Mouse (Mus musculus) heart, adult 2 months (tissue): ENCODE measurements at regions not wholly inside any gene's neighbourhood (a gene's known extent, or its start where the extent isn't known, plus 50 kb on each side); places are given as distances from the start of the nearest gene placed in this dataset.

Experiments used
- DNase-seq, 2 experiments: peaks; one replicate each; pipeline ENCODE4 v3.0.0; 2021
- H3K27ac ChIP-seq: fragments of 200-600 bp; 2 replicates; pipeline ENCODE4 v1.8.1; 2022
- H3K27me3 ChIP-seq: fragments of 200-500 bp; 2 replicates; pipeline ENCODE4 v1.6.1; 2012; ENCODE audit warnings: mild to moderate bottlenecking, low read length, inconsistent platforms, mixed read lengths; ENCODE audit not compliant: control insufficient read depth, insufficient read depth
- H3K36me3 ChIP-seq: fragments of 200-500 bp; 2 replicates; pipeline ENCODE4 v1.6.1; 2012; ENCODE audit warnings: low read length, inconsistent platforms; ENCODE audit not compliant: control insufficient read depth, insufficient read depth
- H3K4me1 ChIP-seq: fragments of 200-500 bp; 2 replicates; pipeline ENCODE4 v1.6.1; 2011; ENCODE audit warnings: low read length; ENCODE audit not compliant: control insufficient read depth, insufficient read depth
- H3K4me3 ChIP-seq: fragments of 200-600 bp; 2 replicates; pipeline ENCODE4 v1.8.1; 2022
- H3K79me2 ChIP-seq: fragments of 200-500 bp; replicated peaks from 2 replicates; pipeline ENCODE4 v1.6.1; 2012; ENCODE audit warnings: mild to moderate bottlenecking, inconsistent platforms, low read length, moderate library complexity, mixed read lengths; ENCODE audit not compliant: control insufficient read depth, insufficient read depth
- H3K9ac ChIP-seq: fragments of 200-500 bp; 2 replicates; pipeline ENCODE4 v1.6.1; 2012; ENCODE audit warnings: low read depth, mild to moderate bottlenecking, control low read depth, inconsistent platforms, low read length, mixed read lengths
- CTCF ChIP-seq: fragments of 200-600 bp; IDR thresholded peaks from 2 replicates; pipeline ENCODE4 v1.8.1; 2022; ENCODE audit warnings: antibody characterized with exemption, mild to moderate bottlenecking, moderate library complexity
- EP300 ChIP-seq: fragments of 200-500 bp; IDR thresholded peaks from 2 replicates; pipeline ENCODE4 v1.6.1; 2011; ENCODE audit warnings: low read depth, low read length, control low read depth; ENCODE audit not compliant: insufficient read depth
- POLR2A ChIP-seq: fragments of 200-500 bp; IDR thresholded peaks from 2 replicates; pipeline ENCODE4 v1.6.1; 2011; ENCODE audit warnings: mild to moderate bottlenecking, low read depth, low read length, control low read depth; ENCODE audit not compliant: insufficient read depth
- WGBS: fragments of 180-500 bp; shearing (Covaris S2); methylation state at CpG from one replicate; pipeline ENCODE4 v1.1.7; 2018; 5-methylcytosine and 5-hydroxymethylcytosine counted together
- intact Hi-C: fragments of 180-260 bp; cut with DNase I; formaldehyde crosslinking; loops from one replicate; pipeline ENCODE4 v1.15.1; 2025

DNA sequence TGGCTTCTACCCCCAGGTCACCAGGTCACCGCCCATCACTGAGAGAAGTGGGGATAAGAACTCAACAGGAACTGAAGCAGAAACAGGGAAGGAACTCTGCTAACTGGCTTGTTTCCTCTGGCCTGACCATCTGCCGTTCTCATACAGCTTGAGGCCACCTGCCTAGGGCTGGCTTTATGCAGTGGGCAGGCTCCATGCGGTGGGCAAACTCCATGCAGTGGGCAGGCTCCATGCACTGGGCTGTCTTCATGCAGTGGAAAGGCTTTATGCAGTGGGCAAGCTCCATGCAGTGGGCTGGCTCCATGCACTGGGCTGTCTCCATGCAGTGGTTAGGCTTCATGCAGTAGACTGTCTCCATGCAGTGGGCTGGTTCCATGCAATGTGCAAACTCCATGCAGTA is 438.8 kb downstream of the Cdh26 start:
- no peaks in the 10 kb centered on the region for H3K36me3 ChIP-seq
- no peak for DNase-seq
- WGBS, result 59% methylated on average over 3 of the region's 3 CpGs
- TF ChIP-seq POLR2A, result no peak
- no peak for TF ChIP-seq EP300
- no peak for TF ChIP-seq CTCF
- H3K4me1 ChIP-seq, result no peaks in the 10 kb centered on the region
- no peaks in the 10 kb centered on the region for H3K27me3 ChIP-seq
- no peaks in the 10 kb centered on the region for H3K79me2 ChIP-seq
- no peak overlapping the region for H3K4me3 ChIP-seq
- intact Hi-C loops, result no loop called here
- no peak overlapping the region for H3K9ac ChIP-seq
- H3K27ac ChIP-seq, result no peak overlapping the region

DNA sequence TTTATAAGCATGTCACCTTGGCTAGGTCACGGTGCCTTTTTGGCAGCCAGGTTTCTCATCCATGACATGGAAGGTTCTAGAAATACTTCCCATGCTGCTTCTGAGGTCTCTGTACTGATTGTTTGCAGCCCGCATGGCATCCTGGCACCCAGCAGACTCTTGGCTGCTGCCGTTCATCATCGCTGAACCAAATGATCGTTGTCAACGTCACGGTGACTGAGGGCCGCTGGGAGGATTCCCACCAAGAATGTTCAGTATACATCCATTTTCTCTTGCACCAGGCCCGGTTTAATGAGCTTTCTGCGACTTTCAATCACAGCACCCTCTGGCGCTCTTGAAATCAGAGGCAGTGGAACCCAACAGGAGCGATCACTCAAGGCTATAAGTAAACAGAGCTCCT is 448.1 kb downstream of the Cdh26 start:
- H3K27ac ChIP-seq, result no peak overlapping the region
- no peak overlapping the region for H3K4me3 ChIP-seq
- TF ChIP-seq CTCF, result no peak
- no peaks in the 10 kb centered on the region for H3K79me2 ChIP-seq
- H3K9ac ChIP-seq, result no peak overlapping the region
- intact Hi-C loops, result loop anchor here (2.0 kb wide), 1 partner anchor 120 kb away; no protein-coding TSS in a partner anchor
- no peaks in the 10 kb centered on the region for H3K36me3 ChIP-seq
- no peaks in the 10 kb centered on the region for H3K27me3 ChIP-seq
- H3K4me1 ChIP-seq, result no peaks in the 10 kb centered on the region
- DNase-seq, result no peak
- WGBS, result 91% methylated on average over 12 of the region's 12 CpGs

DNA sequence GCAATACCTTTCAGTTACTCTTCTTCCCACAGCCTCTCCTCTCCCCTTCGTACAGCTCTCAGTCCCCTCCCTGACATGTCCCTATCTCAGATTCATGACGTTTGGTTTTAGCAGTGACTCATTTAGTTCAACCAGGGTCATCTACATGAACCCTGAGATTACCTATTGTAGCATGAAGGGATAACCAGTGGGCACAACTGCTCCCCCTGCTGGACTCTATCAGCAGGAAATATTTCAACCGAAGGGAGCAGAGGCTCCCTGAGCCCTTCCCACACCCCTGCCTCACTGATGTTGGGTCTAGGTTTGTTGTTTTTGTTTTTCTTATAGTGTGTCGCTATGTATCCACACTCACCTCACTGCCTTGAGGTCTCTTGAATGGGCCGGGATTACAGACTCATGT is 455.4 kb downstream of the Cdh26 start:
- H3K4me1 ChIP-seq, result peaks cover 2% of the 10 kb centered on the region
- H3K27ac ChIP-seq, result no peak overlapping the region
- no peaks in the 10 kb centered on the region for H3K79me2 ChIP-seq
- no peak overlapping the region for H3K9ac ChIP-seq
- intact Hi-C loops, result loop anchor here (5.0 kb wide), 1 partner anchor 253 kb away; no protein-coding TSS in a partner anchor
- WGBS, result 43% methylated on average over 5 of the region's 5 CpGs
- no peak for DNase-seq
- TF ChIP-seq CTCF (peak; percentile 71), EP300 (no peak), POLR2A (no peak)
- H3K27me3 ChIP-seq, result no peaks in the 10 kb centered on the region
- H3K4me3 ChIP-seq, result no peak overlapping the region
- H3K36me3 ChIP-seq, result no peaks in the 10 kb centered on the region

DNA sequence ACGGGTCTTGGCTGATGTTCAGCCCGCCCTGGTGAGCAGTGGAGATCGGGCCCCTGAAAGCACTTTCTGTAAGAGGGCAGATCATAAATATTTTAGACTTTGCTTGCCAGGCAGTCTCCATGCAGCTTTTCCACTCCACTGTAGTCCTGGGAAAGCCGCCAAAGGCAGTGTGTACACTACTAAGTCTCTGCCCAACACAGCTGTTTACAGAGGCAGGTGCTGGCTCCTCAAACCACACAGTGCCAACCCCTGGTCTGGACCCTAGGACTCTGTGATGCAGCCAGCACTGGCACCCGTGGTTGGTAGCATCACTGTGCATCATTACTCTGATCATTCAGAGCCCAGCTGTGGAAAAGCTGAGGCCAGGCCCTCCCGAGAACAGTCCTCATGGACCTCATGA is 458.4 kb downstream of the Cdh26 start:
- no peak overlapping the region for H3K9ac ChIP-seq
- WGBS, result 54% methylated on average over 6 of the region's 6 CpGs
- no peak overlapping the region for H3K27ac ChIP-seq
- H3K27me3 ChIP-seq, result no peaks in the 10 kb centered on the region
- no peak for TF ChIP-seq CTCF
- TF ChIP-seq EP300, result no peak
- no peak for TF ChIP-seq POLR2A
- no peaks in the 10 kb centered on the region for H3K79me2 ChIP-seq
- H3K4me3 ChIP-seq, result no peak overlapping the region
- H3K4me1 ChIP-seq, result peaks cover 2% of the 10 kb centered on the region
- no peaks in the 10 kb centered on the region for H3K36me3 ChIP-seq
- DNase-seq, result peak in 1 of 2 experiments; percentile 31
- intact Hi-C loops, result loop anchor here (5.0 kb wide), 1 partner anchor 256 kb away; no protein-coding TSS in a partner anchor

DNA sequence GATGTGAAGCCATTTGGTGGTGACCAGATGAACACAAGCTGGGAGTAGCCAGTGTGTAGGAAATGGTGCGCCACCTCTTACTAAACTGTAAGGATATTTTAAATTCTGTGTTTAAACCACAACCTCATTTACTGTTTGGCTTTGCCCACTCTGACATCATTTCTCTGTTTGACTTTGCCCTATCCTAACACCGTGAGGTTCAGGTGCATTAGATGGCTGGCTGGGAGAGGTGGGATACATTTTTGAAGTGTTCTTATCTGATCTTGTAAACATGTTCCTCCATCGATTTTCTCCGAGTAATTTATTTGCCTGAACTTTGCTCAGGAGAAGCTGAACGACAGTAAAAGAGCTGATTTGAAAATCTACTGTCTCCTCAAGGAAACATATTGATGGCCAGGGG is 472.1 kb downstream of the Cdh26 start:
- H3K27me3 ChIP-seq, result no peaks in the 10 kb centered on the region
- no peak for DNase-seq
- intact Hi-C loops, result no loop called here
- WGBS, result 70% methylated on average over 5 of the region's 5 CpGs
- TF ChIP-seq POLR2A, result no peak
- TF ChIP-seq CTCF, result no peak
- no peak for TF ChIP-seq EP300
- no peaks in the 10 kb centered on the region for H3K4me1 ChIP-seq
- no peaks in the 10 kb centered on the region for H3K36me3 ChIP-seq
- H3K27ac ChIP-seq, result no peak overlapping the region
- H3K79me2 ChIP-seq, result no peaks in the 10 kb centered on the region
- H3K4me3 ChIP-seq, result no peak overlapping the region
- no peak overlapping the region for H3K9ac ChIP-seq

DNA sequence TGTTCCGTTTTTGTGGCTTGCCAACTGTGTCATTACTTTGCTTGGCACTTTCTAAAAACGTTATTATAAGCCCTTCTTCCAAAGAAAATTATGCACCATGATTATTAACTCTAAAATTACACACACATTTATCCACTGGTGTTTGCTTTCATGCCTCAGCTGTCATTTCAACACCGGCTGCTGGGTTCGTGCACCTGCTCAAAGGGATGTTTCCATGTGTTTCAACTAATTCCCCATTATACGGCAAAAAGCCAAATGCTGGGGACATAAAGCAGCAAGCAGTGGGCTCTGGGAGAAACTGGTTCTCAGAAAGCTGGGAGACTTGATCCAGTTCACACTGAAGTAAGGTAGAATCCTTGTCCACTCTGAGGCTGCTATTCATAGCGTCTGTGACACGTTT is 479.0 kb downstream of the Cdh26 start:
- DNase-seq, result no peak
- Histone ChIP-seq H3K79me2 (no peaks in the 10 kb centered on the region), H3K4me3 (no peak overlapping the region), H3K27ac (no peak overlapping the region), H3K9ac (no peak overlapping the region), H3K27me3 (no peaks in the 10 kb centered on the region), H3K36me3 (no peaks in the 10 kb centered on the region), H3K4me1 (no peaks in the 10 kb centered on the region)
- WGBS, result 80% methylated on average over 7 of the region's 7 CpGs
- intact Hi-C loops, result no loop called here
- TF ChIP-seq EP300, result no peak
- no peak for TF ChIP-seq POLR2A
- no peak for TF ChIP-seq CTCF

DNA sequence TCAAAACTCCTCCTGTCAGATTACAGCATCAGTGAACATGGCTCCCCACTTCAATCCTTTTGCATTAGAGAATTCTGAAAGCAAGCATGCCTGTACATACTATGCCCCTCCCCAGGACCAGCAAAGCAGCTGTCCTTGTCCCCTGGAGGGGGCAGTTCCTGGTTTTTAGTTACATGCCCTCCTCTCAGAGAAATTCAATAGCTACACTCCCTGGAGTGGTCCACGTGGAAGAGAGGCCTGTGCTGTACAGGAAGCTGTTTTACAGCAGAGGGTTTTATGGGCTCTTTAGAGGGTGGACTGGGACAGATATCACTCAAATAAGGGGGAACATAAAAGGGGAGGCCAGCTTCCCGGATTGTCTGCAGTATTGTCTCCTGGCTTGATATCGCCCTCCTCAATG is 481.3 kb downstream of the Cdh26 start:
- Histone ChIP-seq H3K79me2 (no peaks in the 10 kb centered on the region), H3K9ac (no peak overlapping the region), H3K36me3 (no peaks in the 10 kb centered on the region), H3K4me3 (no peak overlapping the region), H3K27me3 (no peaks in the 10 kb centered on the region), H3K4me1 (no peaks in the 10 kb centered on the region), H3K27ac (no peak overlapping the region)
- no peak for DNase-seq
- 74% methylated on average over 3 of the region's 3 CpGs for WGBS
- intact Hi-C loops, result no loop called here
- no peak for TF ChIP-seq POLR2A
- TF ChIP-seq CTCF, result no peak
- TF ChIP-seq EP300, result no peak
